Comparison of ENCODE assay signal across 8 mouse cellular contexts in genomic region chr6:30734988-30735727, GRCm38 (mm10). TPM values are rescaled to one million over a fixed set of nuclear protein-coding genes. Genes with fewer than 3 reads are reported as not detected.
DNase-seq lines count a peak whose midpoint lies in the region; ATAC-seq and TF ChIP-seq lines count a peak whose summit lies in the region.
"Had no signal": no experiment of that assay in that cellular context is flagged by ENCODE, and none has a peak within 500 bp of the region (broad histone marks: within the 10 kb centered on the region; RNA-seq: fewer than 3 reads in every experiment).

No protein-coding gene starts in this region.

- WGBS in heart, embryonic 16.5 days, result 50% methylated on average over 22 of the region's 22 CpGs
- 48% methylated on average over 22 of the region's 22 CpGs for WGBS in liver, embryonic 13.5 days (ENCODE audit: insufficient replicate concordance)

- TF ChIP-seq POLR2A in ES-Bruce4 (IDR thresholded peaks at IDR 0.05; ENCODE audit: insufficient read depth, low read length), result no peak

- peak overlapping the region; percentile 21; the same call in 1 of the 2 replicates for H3K9ac ChIP-seq in ES-Bruce4 (ENCODE audit: low read depth, poor library complexity, severe bottlenecking)
- H3K9ac ChIP-seq in heart, embryonic 16.5 days (ENCODE audit: low read length), result peak overlapping the region; percentile 57
- H3K9ac ChIP-seq in liver, embryonic 13.5 days, result no peak overlapping the region

- no peak for TF ChIP-seq CTCF in ES-Bruce4 (IDR thresholded peaks at IDR 0.05; ENCODE audit: low read depth, low read length)

- H3K4me3 ChIP-seq in ES-Bruce4 (ENCODE audit: low read depth, low read length), result 0 out of 2 replicates have a peak overlapping the region, but pooled peaks have one; percentile 8
- peak overlapping the region; percentile 35 for H3K4me3 ChIP-seq in heart, embryonic 16.5 days (ENCODE audit: low read length)
- 0 out of 2 replicates have a peak overlapping the region, but pooled peaks have one; percentile 18 for H3K4me3 ChIP-seq in liver, embryonic 13.5 days (replicated peaks)

- no peaks in the 10 kb centered on the region for H3K4me1 ChIP-seq in ES-Bruce4 (ENCODE audit: control insufficient read depth, insufficient read depth, low read length)
- H3K4me1 ChIP-seq in heart, embryonic 16.5 days (ENCODE audit: control insufficient read depth, insufficient read depth, low read length), result peaks cover 6% of the 10 kb centered on the region
- no peaks in the 10 kb centered on the region; the same call in 1 of the 2 replicates for H3K4me1 ChIP-seq in liver, embryonic 13.5 days (replicated peaks)

- no peaks in the 10 kb centered on the region for H3K36me3 ChIP-seq in ES-Bruce4 (ENCODE audit: control insufficient read depth, insufficient read depth, low read length, poor library complexity, severe bottlenecking)
- peaks cover 5% of the 10 kb centered on the region; the same call in 1 of the 2 replicates for H3K36me3 ChIP-seq in heart, embryonic 16.5 days (ENCODE audit: control insufficient read depth, insufficient read depth)
- no peaks in the 10 kb centered on the region for H3K36me3 ChIP-seq in liver, embryonic 13.5 days

- no peak for TF ChIP-seq EP300 in ES-Bruce4 (IDR thresholded peaks at IDR 0.05; ENCODE audit: insufficient read depth, low read depth, low read length)

- ATAC-seq in heart, embryonic 16.5 days (replicated peaks; ENCODE audit: extremely low read depth, insufficient read depth, low FRiP score), result no peak
- no peak for ATAC-seq in liver, embryonic 13.5 days (ENCODE audit: low read depth)
- no peak for ATAC-seq in cerebellum, adult (ENCODE audit: insufficient number of reproducible peaks, low FRiP score, low TSS enrichment)

- DNase-seq in CD4-positive, CD25-positive, alpha-beta regulatory T cell, adult 2 months (ENCODE audit: low read depth, low spot score), result peak; percentile 45
- no peak for DNase-seq in liver, embryonic 13.5 days
- DNase-seq in frontal cortex, postnatal 14 days (ENCODE audit: low spot score in 2 of 2), result no peak
- DNase-seq in gastrocnemius, postnatal 10 days, result no peak
- DNase-seq: thymus, adult 2 months had no signal

- H3K4me2 ChIP-seq in heart, embryonic 16.5 days (ENCODE audit: low read depth, low read length), result peak overlapping the region; percentile 60
- H3K4me2 ChIP-seq in liver, embryonic 13.5 days, result peak overlapping the region; percentile 38

- peaks cover 17% of the 10 kb centered on the region for H3K9me3 ChIP-seq in ES-Bruce4 (replicated peaks; ENCODE audit: control insufficient read depth, insufficient read depth, low read length, poor library complexity, severe bottlenecking)
- H3K9me3 ChIP-seq in heart, embryonic 16.5 days (replicated peaks; ENCODE audit: control insufficient read depth, low read length), result peaks cover 47% of the 10 kb centered on the region
- peaks cover 23% of the 10 kb centered on the region for H3K9me3 ChIP-seq in liver, embryonic 13.5 days (replicated peaks)

- no peak overlapping the region for H3K27ac ChIP-seq in ES-Bruce4 (ENCODE audit: insufficient read depth, low read length)
- peak overlapping the region; percentile 86 for H3K27ac ChIP-seq in heart, embryonic 16.5 days (ENCODE audit: low read length)
- H3K27ac ChIP-seq in liver, embryonic 13.5 days, result no peak overlapping the region

- H3K27me3 ChIP-seq in ES-Bruce4 (ENCODE audit: control insufficient read depth, insufficient read depth, low read length, poor library complexity, severe bottlenecking), result no peaks in the 10 kb centered on the region; the same call in 1 of the 2 replicates
- no peaks in the 10 kb centered on the region for H3K27me3 ChIP-seq in heart, embryonic 16.5 days (ENCODE audit: control insufficient read depth, insufficient read depth, low read length)
- peaks cover 90% of the 10 kb centered on the region for H3K27me3 ChIP-seq in liver, embryonic 13.5 days

RNA-seq across cellular contexts. Expression of gene Mest, which starts 11.8 kb away (rescaled TPM):
- polyA plus RNA-seq in ES-Bruce4 (2011; ENCODE audit: insufficient read depth, insufficient read length, low read depth, missing spikeins), result 50.5 and 54.4 TPM in 2 replicates
- polyA plus RNA-seq in heart, embryonic 16.5 days (2015; fragmentation: Nextera tagmentation; extraction: Ambion mirVana), result 1,693 and 1,886 TPM in 2 replicates
- 185 and 233 TPM in 2 replicates for polyA plus RNA-seq in liver, embryonic 13.5 days (2015; fragmentation: Nextera tagmentation; extraction: Ambion mirVana)
- total RNA-seq in gastrocnemius, postnatal 10 days (2021), result 100 to 1,000 TPM; 211 to 268 TPM

RNA-seq across cellular contexts. Expression of gene Cep41, which starts 41.6 kb away (rescaled TPM):
- 4.9 and 8.1 TPM in 2 replicates for polyA plus RNA-seq in ES-Bruce4 (2011; ENCODE audit: insufficient read depth, insufficient read length, low read depth, missing spikeins)
- polyA plus RNA-seq in heart, embryonic 16.5 days (2015; fragmentation: Nextera tagmentation; extraction: Ambion mirVana), result 9.3 and 10.5 TPM in 2 replicates
- 5.2 and 7.3 TPM in 2 replicates for polyA plus RNA-seq in liver, embryonic 13.5 days (2015; fragmentation: Nextera tagmentation; extraction: Ambion mirVana)
- total RNA-seq in gastrocnemius, postnatal 10 days (2021), result 1 to 10 TPM; 3.4 to 3.7 TPM
